Mouse (Mus musculus) cerebral cortex, adult 2 months (tissue): Measurements from ENCODE around the gene Adh6b.

Source experiments
- WGBS: fragments of 180-500 bp; shearing (Covaris S2); methylation state at CpG from one replicate; pipeline ENCODE4 v1.1.7; 2018; 5-methylcytosine and 5-hydroxymethylcytosine counted together

The Adh6b gene

GRCm38 (mm10) chr3:138360721-138361120 lies 19.1 kb downstream of the Adh6b start:
- WGBS = 88% methylated on average over 4 of the region's 4 CpGs

GRCm38 (mm10) chr3:138362920-138363319 lies 21.3 kb downstream of the Adh6b start:
- WGBS = 91% methylated on average over 2 of the region's 2 CpGs

GRCm38 (mm10) chr3:138366181-138366580 lies 24.6 kb downstream of the Adh6b start:
- 80% methylated on average over 2 of the region's 2 CpGs for WGBS

GRCm38 (mm10) chr3:138369546-138369945 lies 28.0 kb downstream of the Adh6b start:
- 92% methylated on average over 1 of the region's 1 CpGs for WGBS

- 88% methylated on average over 4 of the region's 4 CpGs for WGBS
Measured at GRCm38 (mm10) chr3:138370289-138370688, 28.7 kb downstream of the Adh6b start.

GRCm38 (mm10) chr3:138373920-138374319 lies 32.3 kb downstream of the Adh6b start:
- WGBS = 80% methylated on average over 4 of the region's 4 CpGs

- WGBS = 81% methylated on average over 2 of the region's 2 CpGs
Measured at GRCm38 (mm10) chr3:138375148-138375547, 33.6 kb downstream of the Adh6b start.

GRCm38 (mm10) chr3:138381133-138381532 lies 39.6 kb downstream of the Adh6b start:
- WGBS = 37% methylated on average over 3 of the region's 3 CpGs

GRCm38 (mm10) chr3:138387155-138387554 lies 45.6 kb downstream of the Adh6b start:
- 94% methylated on average over 6 of the region's 6 CpGs for WGBS

- 59% methylated on average over 3 of the region's 3 CpGs for WGBS
Measured at GRCm38 (mm10) chr3:138404872-138405271, 63.3 kb downstream of the Adh6b start.

GRCm38 (mm10) chr3:138405341-138405740 lies 63.8 kb downstream of the Adh6b start:
- WGBS = 49% methylated on average over 3 of the region's 3 CpGs

GRCm38 (mm10) chr3:138405840-138406239 lies 64.3 kb downstream of the Adh6b start:
- WGBS = 86% methylated on average over 7 of the region's 7 CpGs

- 97% methylated on average over 1 of the region's 1 CpGs for WGBS
Measured at GRCm38 (mm10) chr3:138407920-138408319, 66.3 kb downstream of the Adh6b start.
